Mouse (Mus musculus): ENCODE data around the gene Agbl4. TPM values are rescaled to one million over a fixed set of nuclear protein-coding genes. Genes with fewer than 3 reads are reported as not detected.
A peak's percentile ranks its signal among the peaks of the same experiment; 100 is the strongest.
"Not testable (repeated sequence)": the region's sequence is repeated elsewhere in the genome, so short reads cannot be mapped to it uniquely, and the experiment has no call there.

Gene Agbl4
- polyA plus RNA-seq, 1 experiment from 2014 or later, result 2.1 TPM

DNA sequence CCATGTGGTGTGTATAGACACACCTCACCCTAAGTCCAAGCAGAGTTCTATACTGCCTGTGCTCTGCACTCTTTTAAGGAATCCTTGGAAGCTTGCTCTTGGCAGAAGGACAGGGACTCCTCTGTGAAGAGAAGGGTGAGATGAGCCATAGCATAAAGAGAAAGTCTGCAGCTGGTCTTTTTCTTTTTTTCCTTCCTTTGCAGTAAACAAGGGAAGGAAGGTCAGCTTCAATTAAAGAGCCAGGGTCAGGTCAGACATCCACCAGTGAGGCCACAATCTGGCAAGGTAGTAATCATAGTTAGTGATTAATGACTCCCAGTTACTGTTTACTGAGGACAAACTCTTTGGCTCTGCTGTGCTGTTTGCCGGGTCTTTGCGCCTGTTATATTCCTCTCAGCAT lies 802.6 kb downstream of the Agbl4 start:
- 54% methylated on average over 2 of the region's 2 CpGs for WGBS

DNA sequence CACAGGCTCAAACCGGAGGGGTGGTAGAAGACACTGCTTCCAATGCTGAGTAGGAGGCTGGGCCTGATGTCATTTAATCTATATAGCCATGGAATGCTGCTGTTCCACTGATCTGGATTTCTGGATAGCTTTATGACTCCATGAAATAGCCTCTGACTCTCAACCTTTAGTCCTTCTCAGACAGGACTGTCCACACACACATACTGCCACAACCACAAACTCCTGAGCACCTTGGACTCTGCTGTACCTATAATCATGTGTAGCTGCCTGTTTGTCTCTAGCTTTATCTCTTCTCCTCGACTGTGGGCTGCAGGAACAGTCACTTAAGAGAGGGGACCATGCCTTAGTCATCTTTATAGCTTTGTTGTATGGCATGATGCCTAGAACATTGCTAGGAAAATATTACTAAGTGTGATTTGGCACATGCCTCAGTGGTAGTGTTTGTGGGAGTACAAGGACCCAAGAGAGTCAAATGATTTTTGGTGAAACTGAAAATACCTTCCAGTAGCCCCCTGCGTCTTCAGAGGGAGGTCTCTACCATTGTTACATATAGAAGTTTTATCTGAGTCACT lies 817.8 kb downstream of the Agbl4 start:
- no peak overlapping the region for H3K4me2 ChIP-seq (replicated peaks)
- no peaks in the 10 kb centered on the region for H3K9me3 ChIP-seq (replicated peaks)
- no peaks in the 10 kb centered on the region for H3K36me3 ChIP-seq
- no peak overlapping the region for H3K4me3 ChIP-seq
- WGBS, result 65% methylated on average over 3 of the region's 3 CpGs
- ATAC-seq (ENCODE audit: low FRiP score), result no peak
- H3K27me3 ChIP-seq, result no peaks in the 10 kb centered on the region
- H3K9ac ChIP-seq, result no peak overlapping the region
- no peak overlapping the region for H3K27ac ChIP-seq
- no peaks in the 10 kb centered on the region for H3K4me1 ChIP-seq

More for the DNA sequence above, 802.6 kb downstream of the Agbl4 start:
- no peaks in the 10 kb centered on the region for H3K4me1 ChIP-seq
- no peaks in the 10 kb centered on the region for H3K27me3 ChIP-seq
- H3K4me2 ChIP-seq (replicated peaks), result no peak overlapping the region
- no peaks in the 10 kb centered on the region for H3K36me3 ChIP-seq
- no peak for ATAC-seq (ENCODE audit: low FRiP score)
- no peak overlapping the region for H3K27ac ChIP-seq
- H3K9ac ChIP-seq, result no peak overlapping the region
- no peaks in the 10 kb centered on the region for H3K9me3 ChIP-seq (replicated peaks)
- H3K4me3 ChIP-seq, result no peak overlapping the region

- not testable (repeated sequence) for H3K27ac ChIP-seq; H3K4me2 ChIP-seq (replicated peaks); H3K4me1 ChIP-seq; H3K4me3 ChIP-seq; ATAC-seq (ENCODE audit: low FRiP score); H3K9ac ChIP-seq; H3K27me3 ChIP-seq; H3K9me3 ChIP-seq (replicated peaks); H3K36me3 ChIP-seq
- 38% methylated on average over 1 of the region's 1 CpGs for WGBS
Measured at GRCm38 (mm10) chr4:111219030-111219429, 821.6 kb downstream of the Agbl4 start.

GRCm38 (mm10) chr4:111219543-111219942 lies 822.1 kb downstream of the Agbl4 start:
- H3K36me3 ChIP-seq; H3K27me3 ChIP-seq; H3K9ac ChIP-seq; ATAC-seq (ENCODE audit: low FRiP score); H3K4me1 ChIP-seq; H3K4me3 ChIP-seq; H3K27ac ChIP-seq; H3K4me2 ChIP-seq (replicated peaks); H3K9me3 ChIP-seq (replicated peaks): not testable (repeated sequence)
- 87% methylated on average over 9 of the region's 9 CpGs for WGBS

DNA sequence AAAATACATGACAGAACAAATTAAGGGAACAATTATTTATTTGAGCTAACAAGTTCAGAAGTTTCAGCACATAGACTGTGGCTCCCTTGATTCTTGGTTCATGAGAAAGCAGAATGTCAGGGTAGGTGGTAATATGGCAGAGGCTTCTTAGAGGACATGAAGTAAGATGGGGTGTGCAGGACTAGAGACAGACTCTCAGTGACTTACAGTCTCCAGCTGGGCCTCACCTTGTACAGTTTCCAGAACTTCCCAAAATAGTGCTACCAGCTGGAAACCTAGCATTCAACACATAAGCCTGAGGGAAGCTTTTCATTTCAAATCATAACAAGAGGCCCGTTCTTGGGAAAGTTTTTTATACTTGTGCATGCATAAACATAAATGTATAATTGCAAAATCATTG lies 836.4 kb downstream of the Agbl4 start:
- H3K36me3 ChIP-seq, result no peaks in the 10 kb centered on the region
- H3K27me3 ChIP-seq, result no peaks in the 10 kb centered on the region
- no peak overlapping the region for H3K4me3 ChIP-seq
- H3K27ac ChIP-seq, result no peak overlapping the region
- no peaks in the 10 kb centered on the region for H3K4me1 ChIP-seq
- 81% methylated on average over 1 of the region's 1 CpGs for WGBS
- H3K9me3 ChIP-seq (replicated peaks), result no peaks in the 10 kb centered on the region
- no peak overlapping the region for H3K4me2 ChIP-seq (replicated peaks)
- H3K9ac ChIP-seq, result no peak overlapping the region
- ATAC-seq (ENCODE audit: low FRiP score), result no peak

DNA sequence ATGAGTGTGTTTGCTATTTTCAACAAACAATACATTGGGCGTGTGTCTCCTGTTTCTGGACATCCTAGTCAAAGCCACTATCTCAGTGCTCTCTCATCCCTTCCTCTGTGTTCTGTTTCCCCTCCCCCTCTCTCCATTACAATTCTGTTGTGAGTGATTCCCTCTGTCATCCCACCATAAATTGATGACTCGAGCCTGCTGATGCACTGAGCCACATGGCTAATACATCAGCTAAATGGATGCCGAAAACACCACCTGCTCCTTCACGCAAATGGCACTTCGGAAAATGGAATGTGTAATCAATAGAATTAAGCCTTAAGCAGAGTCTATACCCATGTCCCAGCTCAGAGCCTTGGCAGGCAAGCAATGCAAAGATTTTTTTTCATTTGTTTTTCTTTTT lies 854.5 kb downstream of the Agbl4 start:
- WGBS, result 56% methylated on average over 5 of the region's 5 CpGs
- H3K27me3 ChIP-seq, result no peaks in the 10 kb centered on the region
- H3K36me3 ChIP-seq, result no peaks in the 10 kb centered on the region
- ATAC-seq (ENCODE audit: low FRiP score), result peak; percentile 95
- H3K9ac ChIP-seq, result no peak overlapping the region
- no peak overlapping the region for H3K4me3 ChIP-seq
- no peak overlapping the region for H3K4me2 ChIP-seq (replicated peaks)
- no peaks in the 10 kb centered on the region for H3K9me3 ChIP-seq (replicated peaks)
- H3K27ac ChIP-seq, result peak overlapping the region; percentile 35; the same call in 1 of the 2 replicates
- 0 out of 2 replicates have a peak, but pooled peaks cover 5% of the 10 kb centered on the region for H3K4me1 ChIP-seq

DNA sequence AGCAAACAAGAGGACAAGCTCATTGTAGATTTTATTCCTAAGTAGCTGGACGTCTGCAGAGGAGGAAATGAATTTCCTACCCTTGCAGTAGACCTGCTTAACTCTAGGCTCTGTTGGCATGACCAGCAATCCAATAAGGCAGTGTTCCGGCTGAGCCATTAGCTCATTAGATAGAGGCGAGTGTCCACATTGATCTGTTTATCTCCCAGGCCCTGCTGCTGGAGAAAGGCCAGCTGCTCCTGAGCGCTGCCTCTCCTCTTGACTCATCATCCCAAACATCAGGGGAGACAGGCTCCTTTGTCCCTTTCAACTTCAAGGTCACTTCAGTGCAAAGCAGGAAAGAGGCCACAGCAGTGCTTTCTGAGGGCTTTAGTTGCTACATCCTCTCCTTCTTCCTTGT lies 858.0 kb downstream of the Agbl4 start:
- Histone ChIP-seq H3K27me3 (no peaks in the 10 kb centered on the region), H3K27ac (no peak overlapping the region), H3K36me3 (no peaks in the 10 kb centered on the region), H3K9ac (no peak overlapping the region), H3K4me3 (no peak overlapping the region), H3K9me3 (replicated peaks) (no peaks in the 10 kb centered on the region), H3K4me1 (0 out of 2 replicates have a peak, but pooled peaks cover 5% of the 10 kb centered on the region), H3K4me2 (replicated peaks) (no peak overlapping the region)
- WGBS, result 27% methylated on average over 4 of the region's 4 CpGs
- peak; percentile 28; the same call in 1 of the 2 replicates for ATAC-seq (ENCODE audit: low FRiP score)

DNA sequence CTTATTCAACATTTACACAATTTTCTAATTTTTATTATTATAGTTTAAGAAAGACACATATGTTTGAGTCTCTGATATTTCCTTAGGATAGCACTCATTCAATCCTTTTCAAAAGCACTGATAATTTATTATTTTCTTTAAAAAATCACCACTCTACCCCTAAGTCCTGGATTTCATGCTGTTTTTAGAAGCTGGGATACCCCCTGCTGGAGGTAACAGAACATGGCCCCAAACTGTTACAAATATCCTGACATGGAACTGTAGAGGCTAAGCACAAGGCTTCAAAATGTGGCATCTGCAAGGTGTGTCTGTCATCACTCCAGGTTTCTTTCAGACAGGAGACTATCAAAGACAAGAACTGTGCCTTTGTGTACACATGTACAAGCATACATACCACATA lies 859.5 kb downstream of the Agbl4 start:
- Histone ChIP-seq H3K27ac (no peak overlapping the region), H3K4me2 (replicated peaks) (no peak overlapping the region), H3K9ac (no peak overlapping the region), H3K4me3 (no peak overlapping the region), H3K27me3 (no peaks in the 10 kb centered on the region), H3K9me3 (replicated peaks) (no peaks in the 10 kb centered on the region), H3K36me3 (no peaks in the 10 kb centered on the region), H3K4me1 (0 out of 2 replicates have a peak, but pooled peaks cover 5% of the 10 kb centered on the region)
- no peak for ATAC-seq (ENCODE audit: low FRiP score)

- Histone ChIP-seq H3K27me3 (no peaks in the 10 kb centered on the region), H3K4me1 (no peaks in the 10 kb centered on the region), H3K9me3 (replicated peaks) (no peaks in the 10 kb centered on the region), H3K36me3 (no peaks in the 10 kb centered on the region), H3K27ac (no peak overlapping the region), H3K9ac (no peak overlapping the region), H3K4me2 (replicated peaks) (no peak overlapping the region), H3K4me3 (no peak overlapping the region)
- 88% methylated on average over 2 of the region's 2 CpGs for WGBS
- no peak for ATAC-seq (ENCODE audit: low FRiP score)
Measured at GRCm38 (mm10) chr4:111280936-111281335, 883.5 kb downstream of the Agbl4 start.

- Histone ChIP-seq H3K9ac (no peak overlapping the region), H3K27me3 (no peaks in the 10 kb centered on the region), H3K4me3 (no peak overlapping the region), H3K9me3 (replicated peaks) (no peaks in the 10 kb centered on the region), H3K4me2 (replicated peaks) (no peak overlapping the region), H3K27ac (no peak overlapping the region), H3K36me3 (no peaks in the 10 kb centered on the region), H3K4me1 (no peaks in the 10 kb centered on the region)
- 94% methylated on average over 4 of the region's 4 CpGs for WGBS
- ATAC-seq (ENCODE audit: low FRiP score), result no peak
Measured at GRCm38 (mm10) chr4:111281836-111282235, 884.4 kb downstream of the Agbl4 start.

DNA sequence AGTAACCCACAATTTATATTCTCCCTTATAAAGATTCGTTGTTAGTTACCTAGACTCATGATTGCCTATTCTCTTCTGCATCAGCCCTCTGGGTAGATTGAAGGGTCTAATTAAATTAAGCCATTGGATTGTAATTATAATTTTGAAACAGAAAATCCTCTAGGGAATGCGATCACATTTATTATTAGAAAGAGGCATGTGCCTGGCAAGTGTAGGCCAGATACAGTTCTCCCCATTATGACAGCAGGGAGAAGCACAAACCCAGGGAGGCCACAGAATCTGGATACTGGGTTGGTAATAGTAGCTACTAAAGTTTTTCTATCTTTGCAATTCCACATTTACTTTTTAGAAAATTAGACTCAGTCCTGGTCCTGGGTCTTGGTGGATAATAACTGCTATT lies 887.2 kb downstream of the Agbl4 start:
- Histone ChIP-seq H3K4me3 (no peak overlapping the region), H3K27me3 (no peaks in the 10 kb centered on the region), H3K27ac (no peak overlapping the region), H3K36me3 (no peaks in the 10 kb centered on the region), H3K4me2 (replicated peaks) (no peak overlapping the region), H3K9me3 (replicated peaks) (no peaks in the 10 kb centered on the region), H3K4me1 (no peaks in the 10 kb centered on the region), H3K9ac (no peak overlapping the region)
- ATAC-seq (ENCODE audit: low FRiP score), result peak; percentile 58; the same call in 1 of the 2 replicates
- 70% methylated on average over 2 of the region's 2 CpGs for WGBS

DNA sequence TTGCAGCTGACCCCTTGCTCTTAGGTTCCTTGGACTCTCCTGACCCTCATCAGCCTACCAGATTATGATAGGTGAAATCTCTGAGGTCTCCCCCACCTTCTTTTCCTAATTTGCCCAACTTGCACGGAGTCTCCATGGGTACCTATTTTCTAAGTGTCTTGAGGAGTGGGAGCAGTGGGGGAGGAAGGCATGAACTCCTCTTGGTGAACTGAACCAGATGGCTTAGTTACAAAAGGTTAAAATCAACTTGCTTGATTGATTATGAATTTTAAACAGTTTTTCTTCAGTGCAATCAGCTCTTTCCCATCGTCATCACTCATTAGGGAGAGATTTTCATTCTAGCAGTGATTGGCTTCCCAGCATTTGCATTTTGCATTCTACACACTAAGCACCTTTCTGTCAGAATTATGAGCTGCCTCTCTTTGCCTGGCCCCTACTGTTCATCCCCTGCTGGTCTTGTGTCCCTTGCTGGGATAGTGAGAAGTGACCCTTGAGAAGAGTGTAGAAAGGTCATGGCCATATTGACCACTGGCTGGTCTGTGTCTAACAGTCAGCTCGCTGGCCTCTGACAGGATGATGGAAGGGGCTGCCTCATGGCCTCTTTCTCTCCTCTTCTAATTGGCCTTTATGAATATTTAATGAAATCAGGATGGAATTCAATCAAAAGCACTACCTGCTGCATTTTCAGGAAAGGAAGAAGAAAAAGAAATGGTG lies 897.2 kb downstream of the Agbl4 start:
- H3K4me3 ChIP-seq, result no peak overlapping the region
- no peaks in the 10 kb centered on the region for H3K9me3 ChIP-seq (replicated peaks)
- 39% methylated on average over 3 of the region's 3 CpGs for WGBS
- no peaks in the 10 kb centered on the region for H3K36me3 ChIP-seq
- no peak overlapping the region for H3K9ac ChIP-seq
- H3K27me3 ChIP-seq, result no peaks in the 10 kb centered on the region
- no peak overlapping the region for H3K27ac ChIP-seq
- H3K4me2 ChIP-seq (replicated peaks), result no peak overlapping the region
- peaks cover 7% of the 10 kb centered on the region for H3K4me1 ChIP-seq
- ATAC-seq (ENCODE audit: low FRiP score), result peak; percentile 56; the same call in 1 of the 2 replicates

GRCm38 (mm10) chr4:111306518-111306917 lies 909.1 kb downstream of the Agbl4 start:
- Histone ChIP-seq H3K4me1 (no peaks in the 10 kb centered on the region), H3K27ac (no peak overlapping the region), H3K36me3 (no peaks in the 10 kb centered on the region), H3K27me3 (no peaks in the 10 kb centered on the region), H3K9ac (no peak overlapping the region), H3K9me3 (replicated peaks) (no peaks in the 10 kb centered on the region), H3K4me3 (no peak overlapping the region), H3K4me2 (replicated peaks) (no peak overlapping the region)
- WGBS, result 89% methylated on average over 1 of the region's 1 CpGs
- ATAC-seq (ENCODE audit: low FRiP score), result no peak
